20 mouse cellular contexts compared by ENCODE assay signal in genomic region chr5:146223786-146224185, GRCm38 (mm10). TPM values are rescaled to one million over a fixed set of nuclear protein-coding genes. Genes with fewer than 3 reads are reported as not detected.
DNase-seq lines count a peak whose midpoint lies in the region; ATAC-seq and TF ChIP-seq lines count a peak whose summit lies in the region.
"Had no signal": no experiment of that assay in that cellular context is flagged by ENCODE, and none has a peak within 500 bp of the region (broad histone marks: within the 10 kb centered on the region; RNA-seq: fewer than 3 reads in every experiment).

No protein-coding gene starts in this region.

- H3K9me3 ChIP-seq in hindbrain, postnatal 0 days (ENCODE audit: low read length): no peaks in the 10 kb centered on the region
- H3K9me3 ChIP-seq: forebrain, embryonic 15.5 days; heart, embryonic 15.5 days; hindbrain, embryonic 12.5 days; neural tube, embryonic 13.5 days had no signal

- H3K36me3 ChIP-seq in hindbrain, postnatal 0 days (ENCODE audit: insufficient read depth, low read length): no peaks in the 10 kb centered on the region

- no peak overlapping the region for H3K9ac ChIP-seq in hindbrain, postnatal 0 days (replicated peaks; ENCODE audit: low read length)
- H3K9ac ChIP-seq: forebrain, embryonic 15.5 days; heart, embryonic 15.5 days; hindbrain, embryonic 12.5 days; neural tube, embryonic 13.5 days had no signal

- 73% methylated on average over 5 of the region's 5 CpGs for WGBS in hindbrain, postnatal 0 days

- no peak for TF ChIP-seq CTCF in hindbrain, postnatal 0 days (IDR thresholded peaks at IDR 0.05; ENCODE audit: low read depth)

- intact Hi-C loops in gastrocnemius, postnatal 14 days (cut with DNase I; ENCODE audit: low total_unique reads): no loop called here

- peaks cover 4% of the 10 kb centered on the region; the same call in 1 of the 2 replicates for H3K4me1 ChIP-seq in hindbrain, postnatal 0 days (ENCODE audit: insufficient read depth, low read length)

- no peak for ATAC-seq in hindbrain, postnatal 0 days
- ATAC-seq: forebrain, embryonic 15.5 days had no signal

- DNase-seq in gastrocnemius, postnatal 14 days: peak; percentile 30
- no peak for DNase-seq in gastrocnemius, postnatal 25 days
- peak; percentile 18 to 26 for DNase-seq in layer of hippocampus, postnatal 36 days
- DNase-seq in layer of hippocampus, adult 9-10 months (ENCODE audit: low spot score): no peak
- peak; percentile 44 for DNase-seq in NIH3T3 (ENCODE audit: low read depth)
- DNase-seq in adipocyte (ENCODE audit: low spot score): peak; percentile 71
- DNase-seq in spleen, postnatal 4 days (ENCODE audit: low spot score in 2 of 2): no peak
- no peak for DNase-seq in hindbrain, postnatal 0 days (ENCODE audit: low spot score)
- DNase-seq: cerebellum, adult 9-10 months; right cerebral cortex, adult 18-20 months; thymus, postnatal 14 days had no signal

- no peak overlapping the region for H3K27ac ChIP-seq in hindbrain, postnatal 0 days
- H3K27ac ChIP-seq: forebrain, embryonic 15.5 days; heart, embryonic 15.5 days; hindbrain, embryonic 12.5 days; neural tube, embryonic 13.5 days had no signal

- H3K4me2 ChIP-seq in hindbrain, postnatal 0 days (ENCODE audit: low read depth, low read length): no peak overlapping the region
- H3K4me2 ChIP-seq: forebrain, embryonic 15.5 days; heart, embryonic 15.5 days; hindbrain, embryonic 12.5 days; neural tube, embryonic 13.5 days had no signal

- no peak overlapping the region for H3K4me3 ChIP-seq in hindbrain, postnatal 0 days (ENCODE audit: low read length)
- H3K4me3 ChIP-seq: forebrain, embryonic 15.5 days; heart, embryonic 15.5 days; hindbrain, embryonic 12.5 days; neural tube, embryonic 13.5 days had no signal

- no peaks in the 10 kb centered on the region for H3K27me3 ChIP-seq in hindbrain, postnatal 0 days (ENCODE audit: insufficient read depth, low read length)
- H3K27me3 ChIP-seq: CH12.LX; forebrain, embryonic 15.5 days; heart, embryonic 15.5 days; hindbrain, embryonic 12.5 days; neural tube, embryonic 13.5 days had no signal

RNA-seq across cellular contexts. Expression of gene Rnf6, which starts 2.4 kb away (rescaled TPM):
- total RNA-seq in gastrocnemius, postnatal 14 days (2021): 10 to 100 TPM; 35.6 to 38.1 TPM
- 10 to 100 TPM; 31.6 to 40.1 TPM for total RNA-seq in gastrocnemius, postnatal 25 days (2021)
- 10 to 100 TPM; 70.8 to 71.5 TPM for total RNA-seq in layer of hippocampus, postnatal 36 days (2021)
- total RNA-seq in hindbrain, postnatal 0 days (2014; rRNA removed): 5.5 and 14.6 TPM in 2 replicates
- 27.9 and 28.3 TPM in 2 replicates for polyA plus RNA-seq in hindbrain, postnatal 0 days (2015; fragmentation: Nextera tagmentation; extraction: Ambion mirVana)

RNA-seq across cellular contexts. Expression of gene Cdk8, which starts 7.2 kb away (rescaled TPM):
- total RNA-seq in gastrocnemius, postnatal 14 days (2021): 10 to 100 TPM; 14.7 to 14.9 TPM
- total RNA-seq in gastrocnemius, postnatal 25 days (2021): 10 to 100 TPM; 15.1 to 15.5 TPM
- total RNA-seq in layer of hippocampus, postnatal 36 days (2021): 10 to 100 TPM; 42.7 to 50.6 TPM
- 33.8 and 36.0 TPM in 2 replicates for total RNA-seq in hindbrain, postnatal 0 days (2014; rRNA removed)
- 13.2 and 14.4 TPM in 2 replicates for polyA plus RNA-seq in hindbrain, postnatal 0 days (2015; fragmentation: Nextera tagmentation; extraction: Ambion mirVana)

RNA-seq across cellular contexts. Expression of gene 1700001J03Rik, which starts 38.7 kb away (rescaled TPM):
- under 1 TPM in 1 of 2 experiments, not detected in 1; 0.27 TPM for total RNA-seq in gastrocnemius, postnatal 14 days (2021)
- total RNA-seq in gastrocnemius, postnatal 25 days (2021): 1 to 10 TPM; 1.3 to 1.4 TPM
- total RNA-seq in layer of hippocampus, postnatal 36 days (2021): 1 to 10 TPM; 1.2 to 2.3 TPM
- not detected in 2 replicates for total RNA-seq in hindbrain, postnatal 0 days (2014; rRNA removed)
- not detected in 2 replicates for polyA plus RNA-seq in hindbrain, postnatal 0 days (2015; fragmentation: Nextera tagmentation; extraction: Ambion mirVana)
- total RNA-seq: CH12.LX; midbrain, postnatal 0 days had no signal
- polyA plus RNA-seq: embryonic facial prominence, embryonic 11.5 days; forebrain, embryonic 15.5 days; heart, embryonic 15.5 days; hindbrain, embryonic 12.5 days had no signal

RNA-seq across cellular contexts. Expression of gene Gm6309, which starts 53.3 kb away (rescaled TPM):
- total RNA-seq in gastrocnemius, postnatal 14 days (2021): not detected
- not detected for total RNA-seq in gastrocnemius, postnatal 25 days (2021)
- total RNA-seq in layer of hippocampus, postnatal 36 days (2021): not detected
- not detected in 2 replicates for total RNA-seq in hindbrain, postnatal 0 days (2014; rRNA removed)
- polyA plus RNA-seq in hindbrain, postnatal 0 days (2015; fragmentation: Nextera tagmentation; extraction: Ambion mirVana): not detected in 2 replicates
- total RNA-seq: CH12.LX; gastrocnemius, postnatal 4 days; left cerebral cortex, postnatal 10 days; midbrain, postnatal 0 days had no signal
- polyA plus RNA-seq: embryonic facial prominence, embryonic 11.5 days; forebrain, embryonic 15.5 days; heart, embryonic 15.5 days; hindbrain, embryonic 12.5 days; midbrain, postnatal 0 days; neural tube, embryonic 13.5 days had no signal

Comparison
In these comparisons a context has a peak if more than half of its experiments do, and no peak if none do; other contexts are left out.
1. DNase-seq: peak in gastrocnemius, postnatal 14 days (single experiment), layer of hippocampus, postnatal 36 days (2 of 2), NIH3T3 (single experiment) and adipocyte (single experiment); none in gastrocnemius, postnatal 25 days (single experiment), layer of hippocampus, adult 9-10 months (single experiment), spleen, postnatal 4 days (0 of 2) and hindbrain, postnatal 0 days (single experiment).